Mouse (Mus musculus): ENCODE data around the gene Ttc19.
"Not testable (repeated sequence)": the region's sequence is repeated elsewhere in the genome, so short reads cannot be mapped to it uniquely, and the experiment has no call there.

Gene Ttc19

DNA sequence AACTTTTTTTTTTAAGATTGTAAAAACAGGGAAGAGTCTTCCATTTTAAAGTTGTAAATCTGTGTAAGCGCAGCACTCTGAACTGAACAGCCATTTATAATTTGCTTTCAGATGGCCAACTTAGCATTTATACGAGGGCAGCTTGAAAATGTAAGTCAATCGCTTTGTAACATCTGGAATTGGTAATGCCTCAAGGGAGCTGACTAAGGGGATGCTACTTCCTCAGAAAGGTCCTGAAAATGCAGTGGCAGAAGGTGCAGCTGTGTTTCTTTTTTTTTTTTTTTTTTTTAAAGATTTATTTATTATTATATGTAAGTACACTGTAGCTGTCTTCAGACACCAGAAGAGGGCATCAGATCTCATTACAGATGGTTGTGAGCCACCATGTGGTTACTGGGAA is 2.7 kb downstream of the Ttc19 start:
- DNase-seq (ENCODE audit: low read depth, low spot score) = not testable (repeated sequence)

DNA sequence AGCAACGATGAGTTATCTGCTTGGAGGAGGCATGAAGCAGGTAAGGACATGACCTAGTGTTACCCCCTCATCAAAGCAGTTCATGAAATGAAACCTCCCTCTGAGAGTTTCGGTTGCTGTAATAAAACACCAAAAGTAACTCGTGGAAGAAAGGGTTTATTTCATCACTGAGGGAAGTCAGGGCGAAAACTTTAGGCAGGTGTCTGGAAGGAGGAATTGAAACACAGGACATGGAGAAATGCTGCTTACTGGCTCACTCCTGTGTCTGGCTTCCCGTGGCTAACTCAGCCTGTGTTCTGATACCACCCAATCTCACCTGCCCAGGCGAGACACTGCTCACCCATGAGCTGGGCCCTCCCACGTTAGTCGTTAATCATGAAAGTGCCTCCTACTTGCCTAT is 3.7 kb downstream of the Ttc19 start:
- no peak for DNase-seq (ENCODE audit: low read depth, low spot score)

DNA sequence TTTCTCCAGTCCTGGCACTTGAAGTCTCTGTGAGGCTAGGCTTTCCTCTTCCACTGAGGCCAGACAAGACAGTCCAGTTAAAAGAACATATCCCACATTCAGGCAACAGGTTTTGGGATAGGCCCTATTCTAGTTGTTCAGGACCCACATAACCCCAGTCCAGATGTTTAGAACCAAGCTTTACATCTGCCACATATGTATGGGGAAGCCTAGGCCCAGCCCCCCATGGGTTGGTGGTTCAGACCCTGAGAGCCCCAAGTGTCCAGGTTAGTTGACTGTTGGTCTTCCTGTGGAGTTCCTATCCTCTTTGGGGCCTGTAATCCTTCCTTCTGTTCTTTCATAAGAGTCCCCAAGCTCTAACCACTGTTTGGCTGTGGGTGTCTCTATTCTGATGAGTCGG is 6.4 kb downstream of the Ttc19 start:
- DNase-seq (ENCODE audit: low read depth, low spot score) = no peak

- DNase-seq (ENCODE audit: low read depth, low spot score) = no peak
These were observed 12.8 kb downstream of the Ttc19 start for GRCm38 (mm10) chr11:62294121-62294520.

- no peak for DNase-seq (ENCODE audit: low read depth, low spot score)
These were observed 17.6 kb downstream of the Ttc19 start for GRCm38 (mm10) chr11:62298883-62299282.

- no peak for DNase-seq (ENCODE audit: low read depth, low spot score)
These were observed 24.6 kb downstream of the Ttc19 start for GRCm38 (mm10) chr11:62305866-62306265.

DNA sequence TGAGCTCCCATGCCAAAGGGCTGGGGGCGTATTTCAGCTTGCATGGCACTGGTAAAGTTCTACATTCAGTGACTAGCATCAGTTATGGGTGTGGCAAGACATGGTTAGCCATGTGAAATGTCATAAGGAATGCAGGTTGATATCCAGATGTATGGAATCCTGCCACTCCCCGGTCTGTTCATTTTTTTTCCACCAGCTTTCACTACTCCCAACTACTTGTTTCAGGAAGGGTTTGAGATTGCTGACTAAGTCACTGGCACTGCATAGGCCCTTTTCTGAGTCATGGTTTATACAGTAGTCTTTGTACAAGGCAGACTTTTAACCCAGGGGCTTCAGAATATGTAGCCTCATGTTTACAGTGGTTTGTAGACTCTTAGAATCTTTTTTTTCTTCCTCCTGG is 28.0 kb downstream of the Ttc19 start:
- DNase-seq (ENCODE audit: low read depth, low spot score) = no peak

DNA sequence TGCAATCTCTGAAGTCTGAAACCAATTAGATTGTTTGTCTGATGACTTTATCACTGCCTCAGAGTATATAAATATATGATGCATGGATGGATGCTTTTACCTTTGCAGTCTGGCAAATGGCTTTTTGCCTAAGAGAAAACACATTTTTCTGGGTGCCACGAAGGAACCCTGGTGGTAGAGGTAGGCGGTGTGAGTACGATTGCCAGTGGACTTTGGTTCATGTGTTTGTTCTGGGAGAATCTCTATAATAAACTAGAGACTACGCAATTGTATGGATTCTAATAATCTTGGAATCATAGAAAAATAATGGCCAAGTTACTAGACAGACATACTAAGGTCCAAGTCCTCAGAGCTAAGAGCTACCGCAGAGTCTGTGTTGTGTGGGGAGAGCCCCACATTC is 33.7 kb downstream of the Ttc19 start:
- no peak for DNase-seq (ENCODE audit: low read depth, low spot score)

DNA sequence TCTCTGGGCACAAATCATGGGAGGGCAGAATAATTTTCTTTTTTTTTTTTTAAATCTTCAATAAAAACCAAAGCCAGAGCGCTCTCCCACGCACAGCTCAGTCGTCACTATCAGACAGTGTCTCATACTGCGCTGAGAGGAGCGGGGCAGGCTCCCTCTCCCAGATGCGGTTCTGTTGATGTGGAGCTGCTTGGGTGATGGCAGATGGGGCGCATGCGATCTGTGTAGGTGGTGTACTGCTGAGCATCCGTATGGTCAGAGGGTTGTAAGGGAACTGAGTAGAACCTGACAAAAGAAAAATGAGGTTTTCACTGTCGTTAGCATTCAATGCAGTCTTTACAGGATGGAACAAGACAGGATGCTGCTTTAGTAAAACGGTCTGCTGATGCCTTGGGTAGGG is 36.5 kb downstream of the Ttc19 start:
- DNase-seq (ENCODE audit: low read depth, low spot score) = no peak

DNA sequence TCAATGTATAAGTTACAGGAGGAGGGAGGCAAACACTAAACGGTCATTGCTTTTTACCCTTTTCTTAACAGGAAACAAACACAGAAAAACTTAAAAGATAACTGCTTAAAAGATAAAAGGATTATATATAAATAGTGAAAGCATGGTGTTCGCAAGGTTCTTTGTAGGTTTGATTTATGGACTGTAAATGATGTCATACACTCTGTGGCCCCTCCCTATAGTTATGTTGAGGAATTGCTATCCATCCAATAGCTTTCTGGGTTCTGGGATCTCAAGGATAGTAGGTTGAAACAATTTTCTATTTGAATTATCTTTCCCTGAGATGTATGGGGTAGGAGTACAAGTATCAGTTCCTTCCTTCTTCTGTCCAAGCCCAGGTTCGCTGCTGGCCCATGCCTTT is 38.8 kb downstream of the Ttc19 start:
- no peak for DNase-seq (ENCODE audit: low read depth, low spot score)

DNA sequence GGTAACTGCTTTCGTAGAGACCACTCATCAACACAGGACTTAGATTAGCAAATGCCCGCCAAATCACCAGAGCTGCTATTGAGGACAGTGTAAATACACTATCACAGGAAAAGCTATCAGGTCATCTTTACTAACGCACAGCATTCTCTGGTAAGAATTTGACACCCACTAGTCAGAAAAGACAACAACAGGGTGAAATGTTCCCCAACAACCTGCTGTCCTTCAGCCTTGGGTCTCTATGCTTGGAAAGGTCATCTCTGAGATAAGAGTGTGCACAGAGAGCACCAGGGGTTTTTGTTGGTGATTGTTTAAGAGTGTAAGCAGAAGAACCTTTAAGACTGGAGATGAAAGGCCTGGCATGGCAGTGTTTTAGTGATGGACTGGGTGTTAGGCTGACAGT is 42.4 kb downstream of the Ttc19 start:
- DNase-seq (ENCODE audit: low read depth, low spot score) = no peak

GRCm38 (mm10) chr11:62331141-62331540 is 49.9 kb downstream of the Ttc19 start:
- DNase-seq (ENCODE audit: low read depth, low spot score) = no peak

- no peak for DNase-seq (ENCODE audit: low read depth, low spot score)
These were observed 51.0 kb downstream of the Ttc19 start for GRCm38 (mm10) chr11:62332228-62332627.

- DNase-seq (ENCODE audit: low read depth, low spot score) = no peak
These were observed 61.7 kb downstream of the Ttc19 start for GRCm38 (mm10) chr11:62343002-62343401.

DNA sequence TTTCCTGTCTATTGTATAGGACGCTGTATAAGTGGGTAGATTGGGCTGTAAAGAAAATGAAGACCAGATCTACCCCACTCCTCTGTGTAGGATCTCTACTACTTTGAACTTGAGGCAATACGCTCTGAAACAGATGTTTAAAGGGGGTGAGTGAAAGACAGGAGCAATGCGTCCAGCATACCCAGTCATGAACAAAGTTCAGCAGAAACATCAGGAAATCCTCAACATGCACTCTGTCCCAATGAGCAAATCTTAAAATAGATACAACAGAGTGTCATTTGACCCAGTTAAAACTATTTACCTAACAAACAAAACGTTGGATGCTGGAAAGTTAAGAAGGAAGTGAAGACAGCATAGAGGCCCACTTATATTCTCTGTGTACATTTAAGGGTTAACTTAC is 70.7 kb downstream of the Ttc19 start:
- DNase-seq (ENCODE audit: low read depth, low spot score) = no peak

- DNase-seq (ENCODE audit: low read depth, low spot score) = peak; percentile 48
These were observed 73.9 kb downstream of the Ttc19 start for GRCm38 (mm10) chr11:62355216-62355615.

DNA sequence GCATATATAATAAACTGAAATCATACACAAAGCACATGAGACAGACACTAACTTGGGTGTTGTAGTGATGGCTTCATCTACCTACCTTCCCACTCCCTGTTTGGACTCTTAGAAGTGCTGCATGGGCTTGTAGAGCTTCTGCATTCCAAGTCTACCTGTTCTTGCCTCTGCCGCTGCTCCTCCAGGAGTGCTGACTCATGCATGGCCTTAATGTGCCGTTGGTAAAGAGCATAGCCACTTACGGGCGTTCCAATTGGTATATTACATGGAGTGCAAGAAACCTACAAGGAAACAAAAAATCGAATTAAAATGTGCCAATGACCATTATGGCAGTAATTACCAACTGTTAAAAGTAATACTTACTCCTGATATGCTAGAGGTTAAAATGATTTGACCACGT is 85.6 kb downstream of the Ttc19 start:
- peak; percentile 52 for DNase-seq (ENCODE audit: low read depth, low spot score)

- no peak for DNase-seq (ENCODE audit: low read depth, low spot score)
These were observed 88.7 kb downstream of the Ttc19 start for GRCm38 (mm10) chr11:62369924-62370323.

DNA sequence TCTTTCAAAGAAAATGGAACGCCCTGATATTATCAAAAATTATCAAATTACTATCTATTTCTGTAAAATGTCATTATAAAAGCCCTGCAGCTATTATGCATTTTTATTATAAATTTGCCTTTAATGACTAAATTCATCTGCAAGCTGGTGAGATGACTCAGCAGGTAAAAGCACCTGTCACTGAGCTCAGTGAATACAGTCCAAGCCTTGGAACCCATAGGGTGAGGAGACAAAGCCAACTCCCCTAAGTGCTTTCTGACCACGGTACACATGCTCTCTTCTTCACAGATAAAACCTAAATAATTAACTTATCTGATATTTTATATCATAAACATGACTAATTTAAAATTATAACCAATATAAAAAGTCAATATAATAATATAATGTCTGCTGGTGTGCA is 90.5 kb downstream of the Ttc19 start:
- no peak for DNase-seq (ENCODE audit: low read depth, low spot score)

GRCm38 (mm10) chr11:62377202-62377851 is 96.1 kb downstream of the Ttc19 start:
- not testable (repeated sequence) for DNase-seq (ENCODE audit: low read depth, low spot score)

Measured in ES-CJ7 (cell line).